Mouse (Mus musculus) ovary, adult 10 weeks (tissue): Measurements from ENCODE around the gene Zc3h12a. TPM values are rescaled to one million over a fixed set of nuclear protein-coding genes. Genes with fewer than 3 reads are reported as not detected.

Experiments
- polyA plus RNA-seq: library from polyadenylated mRNA; stranded (reverse); fragments of 350-450 nt; fragmentation: Illumina TruSeq; extraction: RNeasy Lipid Tissue Mini Kit (QIAGEN cat#74804); gene quantifications from one replicate; pipeline ENCODE4 v1.2.3, GENCODE M21; 2014

The Zc3h12a gene
- not detected for polyA plus RNA-seq

DNA sequence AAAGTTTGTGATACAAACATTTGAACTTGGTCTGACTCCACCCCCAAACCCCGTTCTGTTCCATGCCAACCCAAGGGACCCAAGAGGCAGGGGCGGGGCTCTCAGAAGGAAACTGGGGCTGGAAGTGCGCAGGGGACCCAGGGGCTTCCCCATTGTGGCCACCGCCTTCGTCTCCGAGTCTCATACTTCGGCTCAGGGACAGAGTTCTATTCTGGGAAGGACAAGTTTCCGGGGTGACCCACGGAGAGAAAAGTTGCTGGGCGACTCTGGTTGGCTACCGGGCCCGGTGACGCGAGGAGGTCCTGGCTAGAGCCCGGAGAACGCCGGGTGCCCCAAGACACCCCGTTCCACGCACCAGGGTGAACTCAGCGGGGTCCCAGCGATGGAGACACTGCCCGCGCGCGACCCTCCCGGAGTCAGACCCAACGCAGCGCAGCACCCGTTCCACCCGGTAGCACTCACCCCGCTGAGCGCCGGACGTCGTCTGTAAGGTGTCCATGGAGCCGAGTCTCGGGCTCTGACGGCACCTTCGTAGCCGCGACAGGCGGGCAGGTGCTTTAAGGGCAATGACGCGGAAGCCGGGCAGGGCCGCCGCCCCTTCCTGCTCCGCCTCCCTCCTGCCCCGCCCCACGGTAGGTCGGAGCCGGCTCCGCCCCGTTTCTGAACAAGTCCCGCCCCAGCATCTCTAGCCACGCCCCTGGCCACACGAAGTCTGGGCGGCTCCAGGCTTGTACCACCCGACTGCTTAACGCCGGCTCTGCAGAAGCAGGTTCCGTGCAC is at the start of gene Zc3h12a:
Gene Zc3h12a (minus strand): TSS at position 536 of the 780 bp plus-strand sequence.

GRCm38 (mm10) chr4:125084403-125085345 is 43.0 kb downstream of the Zc3h12a start, which contains the start of gene Meaf6:
Meaf6 (plus strand) TSS chr4:125085134.

Other genes starting within 250 kb of the Zc3h12a start
- not detected for gene Epha10, start 246.9 kb downstream of the Zc3h12a start, polyA plus RNA-seq
- 5.5 TPM for gene 9930104L06Rik, start 190.8 kb downstream of the Zc3h12a start, polyA plus RNA-seq
- gene Cdca8, start 188.5 kb downstream of the Zc3h12a start, polyA plus RNA-seq, result 71.4 TPM
- gene Rspo1, start 141.4 kb downstream of the Zc3h12a start, polyA plus RNA-seq, result 6.4 TPM
- gene Gnl2, start 111.3 kb downstream of the Zc3h12a start, polyA plus RNA-seq, result 78.1 TPM
- 2.6 TPM for gene Dnali1, start 62.1 kb downstream of the Zc3h12a start, polyA plus RNA-seq
- 20.3 TPM for gene Snip1, start 61.2 kb downstream of the Zc3h12a start, polyA plus RNA-seq
- gene Meaf6, start 42.7 kb downstream of the Zc3h12a start, polyA plus RNA-seq, result 32.0 TPM